Mouse (Mus musculus): ENCODE results near the gene Carmil1.

DNA sequence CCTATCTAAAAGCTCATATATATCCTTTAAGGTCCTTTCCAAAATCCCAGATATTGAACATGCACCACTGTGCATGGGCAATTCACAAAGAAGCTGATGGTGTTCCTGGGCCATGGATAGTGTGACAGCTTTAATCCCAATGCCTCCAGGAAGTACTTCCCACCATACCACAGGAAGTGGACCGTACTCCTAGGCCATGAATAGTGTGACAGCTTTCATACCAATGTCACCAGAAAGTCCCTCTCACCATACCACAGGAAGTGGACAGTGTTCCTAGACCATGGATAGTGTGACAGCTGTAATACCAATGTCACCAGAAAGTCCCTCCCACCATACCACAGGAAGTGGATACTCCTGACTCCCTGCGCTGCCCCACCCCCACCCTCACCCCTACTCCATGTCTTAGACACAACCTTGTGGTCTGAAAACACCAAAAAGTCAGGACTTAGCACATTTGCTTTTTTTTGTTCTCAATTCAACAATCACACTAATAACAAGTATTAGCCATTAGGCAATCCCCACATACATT, 82.1 kb downstream of the Carmil1 start:
- TF ChIP-seq POLR2A (IDR thresholded peaks at IDR 0.05; ENCODE audit: low read depth, low read length) (no peak), CTCF (IDR thresholded peaks at IDR 0.05; ENCODE audit: extremely low read depth, insufficient read length, insufficient replicate concordance, low read depth, low read length) (no peak)
